Mouse (Mus musculus): ENCODE measurements around the gene F7. TPM values are rescaled to one million over a fixed set of nuclear protein-coding genes. Genes with fewer than 3 reads are reported as not detected.

The F7 gene
- under 1 TPM in 1 of 2 experiments, not detected in 1; 0.32 TPM for total RNA-seq (2021)
- long read RNA-seq: 0 reads

- no peak for DNase-seq (ENCODE audit: low spot score in 2 of 2)
These were observed at the start of gene F7 for GRCm38 (mm10) chr8:13025487-13026224. F7 (plus strand) TSS chr8:13026034.

- no peak for DNase-seq (ENCODE audit: low spot score in 2 of 2)
These were observed 49.5 kb upstream of the F7 start for GRCm38 (mm10) chr8:12976290-12976689.

DNA sequence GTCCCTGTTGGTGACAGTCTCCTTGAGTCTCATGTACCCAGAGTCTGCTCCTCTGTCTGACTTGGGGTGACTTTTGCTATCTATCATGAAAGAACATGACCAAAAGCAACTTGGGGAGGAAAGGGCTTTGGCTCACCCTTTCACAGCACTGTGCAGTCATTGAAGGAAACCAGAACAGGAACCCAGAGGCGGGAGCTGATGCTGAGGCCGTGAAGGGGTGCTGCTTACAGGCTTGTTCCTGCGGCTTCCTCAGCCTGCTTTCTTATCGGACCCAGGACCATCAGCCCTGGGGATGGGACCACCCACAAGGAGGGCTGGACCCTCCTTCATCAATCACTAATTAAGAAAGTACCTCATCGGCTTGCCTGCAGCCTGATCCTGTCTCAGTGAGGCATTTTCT lies 49.1 kb upstream of the F7 start:
- no peak for DNase-seq (ENCODE audit: low spot score in 2 of 2)

DNA sequence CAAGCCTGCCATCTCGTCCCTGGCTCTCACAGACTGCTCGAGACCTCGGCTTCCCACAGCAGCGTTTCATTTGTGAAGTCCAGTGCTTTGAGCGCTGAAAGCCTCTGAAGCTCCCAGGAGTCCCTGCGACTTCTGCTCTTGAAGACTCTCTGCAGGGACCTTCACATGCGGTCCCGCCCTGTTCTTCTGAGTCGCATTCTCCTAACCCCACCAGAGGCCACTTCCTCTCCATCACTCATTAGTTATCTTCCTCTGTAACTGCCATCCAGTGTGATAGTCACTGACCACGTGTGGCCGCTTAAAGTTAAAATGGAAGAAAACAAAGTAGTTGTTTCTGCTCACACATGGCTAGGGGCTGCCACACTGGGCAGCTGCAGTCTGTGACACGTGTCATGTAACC lies 48.5 kb upstream of the F7 start:
- no peak for DNase-seq (ENCODE audit: low spot score in 2 of 2)

GRCm38 (mm10) chr8:12978308-12978707 lies 47.5 kb upstream of the F7 start:
- DNase-seq (ENCODE audit: low spot score in 2 of 2): no peak

- DNase-seq (ENCODE audit: low spot score in 2 of 2): peak; percentile 50 to 63
These were observed 47.1 kb upstream of the F7 start for GRCm38 (mm10) chr8:12978726-12979125.

DNA sequence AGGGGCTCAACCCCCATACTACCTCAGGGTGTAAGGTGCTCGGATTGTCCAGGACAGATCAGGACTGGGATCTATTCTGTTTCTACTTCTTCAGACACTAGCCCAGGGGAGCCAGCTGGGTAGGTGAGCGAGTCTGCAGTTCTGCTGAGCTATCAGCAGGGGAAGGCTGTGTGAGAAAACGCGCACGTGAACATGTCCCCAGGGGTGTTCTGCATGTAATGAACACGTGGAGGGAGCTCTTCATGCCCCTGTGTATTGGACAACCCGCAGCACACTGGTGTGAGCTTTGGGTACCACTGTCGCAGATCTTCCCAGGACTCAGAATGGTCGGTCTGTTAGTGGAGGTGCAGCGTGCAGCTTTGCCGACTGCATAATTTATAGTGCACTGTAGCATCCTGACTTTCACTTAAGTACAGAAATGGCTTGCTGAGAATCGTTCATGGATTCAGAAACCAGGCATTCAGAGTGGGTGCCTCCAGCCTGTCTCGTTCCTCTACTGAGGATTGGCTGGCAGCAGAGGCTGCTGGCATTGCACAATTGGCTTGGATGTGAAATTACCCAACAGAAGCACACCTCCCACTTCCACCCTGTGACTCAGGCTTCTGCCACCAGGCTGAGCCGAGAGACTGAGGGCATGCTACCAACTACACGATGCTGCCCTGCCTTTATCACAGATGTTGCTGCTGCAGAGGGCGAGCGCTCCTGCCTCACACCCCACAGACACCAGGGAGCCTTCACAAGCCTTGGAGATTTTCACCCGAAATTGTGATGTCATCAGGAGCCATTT lies 42.0 kb upstream of the F7 start:
- peak; percentile 73 to 79 for DNase-seq (ENCODE audit: low spot score in 2 of 2)

DNA sequence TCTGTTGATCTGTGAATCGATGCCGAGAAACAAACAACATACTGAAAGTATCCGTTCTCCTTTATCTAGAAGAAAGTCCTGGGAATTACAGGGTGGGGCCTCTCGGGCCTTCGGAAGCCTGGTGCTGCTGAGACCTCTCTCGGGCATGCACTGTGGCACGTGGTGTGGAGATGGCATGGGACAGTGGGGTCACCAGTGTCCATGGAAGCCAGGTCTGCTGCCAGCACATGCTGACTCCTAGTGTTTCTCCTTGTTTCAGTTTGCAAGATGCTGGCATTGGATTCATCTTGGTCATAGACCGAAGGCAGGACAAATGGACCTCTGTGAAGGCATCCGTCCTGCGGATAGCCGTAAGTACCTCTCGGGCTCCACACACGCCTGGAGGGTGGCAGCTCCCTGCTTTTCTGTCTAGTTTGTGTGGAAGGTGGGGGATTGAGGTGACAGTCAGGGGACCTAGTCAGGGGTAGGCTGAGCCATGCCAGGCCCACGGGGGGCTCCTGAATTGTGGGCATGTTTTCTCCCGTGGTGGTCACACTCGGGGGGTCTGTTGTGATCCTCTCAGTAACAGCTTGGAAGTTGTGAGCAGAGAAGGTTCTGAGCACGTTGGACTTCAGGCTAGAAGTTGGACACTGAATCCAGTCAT lies 41.1 kb upstream of the F7 start:
- DNase-seq (ENCODE audit: low spot score in 2 of 2): no peak

- no peak for DNase-seq (ENCODE audit: low spot score in 2 of 2)
These were observed 40.6 kb upstream of the F7 start for GRCm38 (mm10) chr8:12985259-12985658.

DNA sequence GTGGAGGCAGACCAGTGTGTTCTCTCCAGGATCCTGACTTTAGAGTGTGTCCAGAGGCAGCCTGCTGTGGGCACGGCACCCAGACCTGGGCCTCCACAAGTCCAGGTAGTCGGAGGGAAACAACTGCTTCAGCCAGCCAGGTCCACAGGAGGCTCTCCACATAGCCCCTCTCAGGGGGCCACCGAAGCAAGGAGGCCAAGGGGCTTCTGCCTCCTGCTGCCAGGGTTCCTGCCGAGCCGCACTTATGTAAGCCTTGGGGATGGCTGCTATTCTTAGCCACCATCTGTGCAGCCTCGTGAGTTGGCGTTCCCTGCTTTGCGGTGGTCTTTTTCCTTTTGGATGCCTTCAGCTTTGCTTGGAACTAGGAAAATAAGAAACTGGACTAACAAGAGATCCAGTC lies 38.3 kb upstream of the F7 start:
- DNase-seq (ENCODE audit: low spot score in 2 of 2): no peak

- DNase-seq (ENCODE audit: low spot score in 2 of 2): no peak
These were observed 37.0 kb upstream of the F7 start for GRCm38 (mm10) chr8:12988722-12989430.

- no peak for DNase-seq (ENCODE audit: low spot score in 2 of 2)
These were observed 34.4 kb upstream of the F7 start for GRCm38 (mm10) chr8:12991411-12991810.

DNA sequence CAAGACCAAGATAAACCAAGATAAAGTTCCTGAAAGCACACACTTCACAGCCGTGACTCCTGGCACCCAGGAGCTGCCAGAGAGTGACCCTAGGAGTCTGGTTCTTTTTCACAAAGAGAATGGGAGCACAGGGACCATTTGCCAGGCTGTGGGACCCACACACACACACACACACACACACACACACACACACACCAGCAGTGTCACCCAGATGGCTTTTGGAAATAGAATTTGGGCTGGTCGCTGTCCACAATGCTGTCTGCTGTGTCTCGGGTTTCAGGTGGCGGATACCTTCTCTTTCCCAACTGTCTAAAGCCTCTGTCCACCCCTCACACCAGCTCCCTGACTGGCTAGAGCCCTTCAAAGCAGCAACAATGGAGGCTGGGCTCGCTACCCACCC lies 31.4 kb upstream of the F7 start:
- no peak for DNase-seq (ENCODE audit: low spot score in 2 of 2)

DNA sequence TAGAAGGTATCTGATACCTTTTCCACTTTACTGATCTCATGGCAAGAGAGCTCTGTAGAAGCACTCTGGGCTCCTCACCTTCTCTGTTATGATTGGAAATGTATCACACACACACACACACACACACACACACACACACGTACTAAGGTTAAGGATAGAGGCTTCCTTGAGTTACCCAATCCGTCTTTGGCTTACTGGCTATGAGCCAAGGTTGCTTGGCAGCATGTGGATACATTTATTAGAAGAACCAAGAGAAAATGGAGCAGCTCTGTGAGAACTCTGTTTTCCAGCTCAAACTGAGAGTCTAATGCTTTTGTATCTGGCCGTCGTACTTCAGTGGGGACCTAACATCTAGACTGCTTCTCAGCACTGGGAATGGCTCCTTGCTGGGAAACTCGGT lies 30.4 kb upstream of the F7 start:
- no peak for DNase-seq (ENCODE audit: low spot score in 2 of 2)

GRCm38 (mm10) chr8:12996831-12997275 lies 29.0 kb upstream of the F7 start:
- DNase-seq (ENCODE audit: low spot score in 2 of 2): no peak

GRCm38 (mm10) chr8:12998331-12998730 lies 27.5 kb upstream of the F7 start:
- no peak for DNase-seq (ENCODE audit: low spot score in 2 of 2)

- DNase-seq (ENCODE audit: low spot score in 2 of 2): peak; percentile 42 to 56
These were observed 26.0 kb upstream of the F7 start for GRCm38 (mm10) chr8:12999793-13000192.

DNA sequence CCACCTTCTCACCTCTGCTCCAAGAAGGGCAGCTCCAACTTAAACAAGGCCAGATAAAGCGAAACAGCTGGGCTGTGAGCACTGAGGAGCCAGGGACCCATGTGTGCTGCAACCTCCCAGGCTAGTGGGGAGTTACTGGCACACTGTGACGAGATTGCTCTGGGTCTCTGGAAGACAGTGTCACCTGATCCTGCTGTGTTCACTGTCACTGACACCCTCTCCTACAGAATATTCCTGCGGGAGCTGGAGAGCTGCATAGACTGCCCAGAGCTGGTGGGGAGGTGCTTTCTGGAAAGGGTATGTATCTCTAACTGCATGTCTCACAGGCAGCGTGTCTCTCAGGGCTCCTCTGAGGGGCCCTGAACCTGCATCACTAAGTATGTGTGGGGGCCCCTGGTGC lies 18.4 kb upstream of the F7 start:
- DNase-seq (ENCODE audit: low spot score in 2 of 2): no peak

GRCm38 (mm10) chr8:13010313-13010712 lies 15.5 kb upstream of the F7 start:
- DNase-seq (ENCODE audit: low spot score in 2 of 2): no peak

DNA sequence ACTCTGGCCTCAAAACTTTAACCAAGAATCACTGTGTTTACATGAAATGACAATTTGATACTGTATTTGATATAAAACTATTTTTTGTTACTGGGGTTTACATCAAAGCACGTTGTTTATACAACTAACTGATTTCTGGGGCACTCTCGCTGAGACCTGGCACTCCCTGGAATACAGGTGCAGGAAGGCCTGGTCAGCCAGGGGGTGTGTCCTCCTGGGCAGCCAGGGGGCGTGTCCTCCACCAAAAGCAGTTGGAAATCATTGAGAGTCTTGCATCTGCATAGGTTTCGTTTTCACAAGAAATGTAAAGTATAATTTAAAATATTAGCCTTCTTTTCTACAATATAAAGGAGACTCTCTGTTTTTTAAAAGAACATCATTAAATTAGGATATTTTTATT lies 6.3 kb upstream of the F7 start:
- DNase-seq (ENCODE audit: low spot score in 2 of 2): no peak

DNA sequence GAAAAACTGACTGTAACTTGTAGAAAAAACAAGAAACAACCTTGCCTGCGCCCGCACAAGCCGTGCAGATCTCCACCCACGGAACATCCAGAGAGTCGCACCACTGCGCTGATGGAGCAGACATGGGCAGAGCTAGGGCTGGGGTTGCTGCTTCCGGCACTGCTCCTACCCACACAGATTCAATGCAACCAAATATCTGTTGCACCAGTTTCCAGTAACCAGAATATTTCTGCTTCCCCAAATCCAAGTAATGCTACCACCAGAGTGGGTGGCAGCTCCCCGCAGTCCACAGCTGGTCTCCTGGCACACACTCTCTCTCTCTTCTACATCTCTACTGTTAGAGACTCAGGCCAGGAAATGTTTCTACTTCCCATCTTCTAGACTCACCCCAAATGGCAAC lies 4.0 kb upstream of the F7 start:
- DNase-seq (ENCODE audit: low spot score in 2 of 2): no peak

GRCm38 (mm10) chr8:13027615-13028014 lies 1.8 kb downstream of the F7 start:
- no peak for DNase-seq (ENCODE audit: low spot score in 2 of 2)

Data from layer of hippocampus, postnatal 10 days (tissue).